Mouse (Mus musculus): ENCODE measurements around the gene Lgr4.
A peak's percentile ranks its signal among the peaks of the same experiment; 100 is the strongest.

GRCm38 (mm10) chr2:110017616-110018505 is 100.4 kb downstream of the Lgr4 start, which contains the start of gene Ccdc34:
- no peak for TF ChIP-seq SMC3 (IDR thresholded peaks at IDR 0.05; ENCODE audit: low read depth, low read length)
- TF ChIP-seq POLR2A (IDR thresholded peaks at IDR 0.05; ENCODE audit: control insufficient read depth in 1 of 2, insufficient read depth in 1 of 2, low read depth in 1 of 2, low read length in 2 of 2, poor library complexity in 1 of 2): peak; percentile 79 to 93; a peak in 3 of 4 replicates
- TF ChIP-seq ETS1 (IDR thresholded peaks at IDR 0.05; ENCODE audit: low read depth, low read length): no peak
- TF ChIP-seq MAX (IDR thresholded peaks at IDR 0.05; ENCODE audit: low read length): no peak; the same call in 1 of the 2 replicates
- peak; percentile 74 for TF ChIP-seq ZMIZ1 (IDR thresholded peaks at IDR 0.05; ENCODE audit: low read depth, low read length)
- TF ChIP-seq BHLHE40 (IDR thresholded peaks at IDR 0.05; ENCODE audit: borderline replicate concordance, low read depth, low read length): no peak
- TF ChIP-seq HCFC1 (IDR thresholded peaks at IDR 0.05; ENCODE audit: low read depth, low read length): peak; percentile 83
- no peak for TF ChIP-seq ZKSCAN1 (IDR thresholded peaks at IDR 0.05; ENCODE audit: low read depth, low read length)
- no peak for TF ChIP-seq TBP (IDR thresholded peaks at IDR 0.05; ENCODE audit: low read depth, low read length)
- peak; percentile 48; the same call in 1 of the 2 replicates for TF ChIP-seq TCF12 (IDR thresholded peaks at IDR 0.05; ENCODE audit: low read depth, low read length)

Data from MEL (cell line).